Mouse (Mus musculus) kidney, adult 9 months (tissue): Measurements from ENCODE around the gene Grm7.

Experiments used
- DNase-seq: peaks from one replicate; pipeline ENCODE4 v3.0.0; 2022

Gene Grm7

DNA sequence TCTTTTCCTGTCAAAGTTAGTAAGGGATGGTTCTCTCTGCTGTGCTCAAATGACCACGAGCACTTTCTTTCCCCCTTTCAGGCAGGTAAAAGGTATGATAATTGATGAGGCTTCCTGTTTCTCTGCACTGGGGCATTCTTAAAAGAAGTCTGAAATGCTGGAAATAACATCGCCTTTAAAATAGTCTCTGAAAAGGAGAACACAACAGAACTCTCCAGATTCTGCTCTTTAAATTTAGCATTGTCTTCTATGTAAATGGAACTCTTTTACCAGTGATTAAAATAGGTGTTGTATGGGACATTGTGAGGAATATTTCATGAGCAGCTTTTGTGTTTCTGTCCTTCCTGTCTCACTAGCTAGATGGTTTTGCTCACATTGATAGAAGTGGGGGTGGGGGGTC is 393.7 kb downstream of the Grm7 start:
- no peak for DNase-seq

DNA sequence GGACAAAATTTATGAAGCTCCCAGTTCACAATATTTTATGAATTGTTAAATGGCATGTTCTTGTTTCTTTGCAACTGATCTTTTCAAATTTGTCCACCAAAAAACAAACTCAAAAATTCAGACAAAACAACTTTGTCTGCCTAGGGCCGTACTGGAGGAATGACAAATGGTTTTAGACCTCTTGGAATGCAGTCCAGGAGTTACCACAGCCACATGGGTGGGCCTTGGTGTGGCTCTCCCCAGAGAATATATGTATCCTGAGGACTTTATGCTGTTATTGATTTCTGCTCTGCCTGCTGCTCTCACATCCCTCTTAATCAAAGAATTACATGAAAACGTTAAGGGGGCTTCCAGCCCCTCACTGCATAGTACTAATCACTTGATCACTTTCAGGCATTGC is 400.5 kb downstream of the Grm7 start:
- no peak for DNase-seq

DNA sequence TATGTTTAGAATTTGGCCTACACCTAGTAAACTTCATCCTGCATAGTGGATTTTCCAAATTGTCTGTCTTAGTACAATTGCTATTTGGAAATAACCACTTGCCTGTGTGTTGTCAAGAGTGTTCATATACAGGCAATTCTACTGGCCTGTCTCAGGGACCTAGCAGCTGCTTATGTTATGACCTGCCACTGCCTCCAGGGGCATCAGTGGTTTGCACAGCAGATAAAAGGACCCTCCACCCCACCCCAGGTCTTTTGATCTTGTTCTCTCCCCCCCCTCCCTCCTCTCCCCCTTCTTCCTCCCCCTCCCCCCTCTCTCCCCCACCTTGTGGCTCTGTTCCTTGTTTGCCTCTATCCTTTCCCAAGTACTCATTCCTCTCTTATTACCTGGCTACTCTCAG is 403.9 kb downstream of the Grm7 start:
- no peak for DNase-seq

DNA sequence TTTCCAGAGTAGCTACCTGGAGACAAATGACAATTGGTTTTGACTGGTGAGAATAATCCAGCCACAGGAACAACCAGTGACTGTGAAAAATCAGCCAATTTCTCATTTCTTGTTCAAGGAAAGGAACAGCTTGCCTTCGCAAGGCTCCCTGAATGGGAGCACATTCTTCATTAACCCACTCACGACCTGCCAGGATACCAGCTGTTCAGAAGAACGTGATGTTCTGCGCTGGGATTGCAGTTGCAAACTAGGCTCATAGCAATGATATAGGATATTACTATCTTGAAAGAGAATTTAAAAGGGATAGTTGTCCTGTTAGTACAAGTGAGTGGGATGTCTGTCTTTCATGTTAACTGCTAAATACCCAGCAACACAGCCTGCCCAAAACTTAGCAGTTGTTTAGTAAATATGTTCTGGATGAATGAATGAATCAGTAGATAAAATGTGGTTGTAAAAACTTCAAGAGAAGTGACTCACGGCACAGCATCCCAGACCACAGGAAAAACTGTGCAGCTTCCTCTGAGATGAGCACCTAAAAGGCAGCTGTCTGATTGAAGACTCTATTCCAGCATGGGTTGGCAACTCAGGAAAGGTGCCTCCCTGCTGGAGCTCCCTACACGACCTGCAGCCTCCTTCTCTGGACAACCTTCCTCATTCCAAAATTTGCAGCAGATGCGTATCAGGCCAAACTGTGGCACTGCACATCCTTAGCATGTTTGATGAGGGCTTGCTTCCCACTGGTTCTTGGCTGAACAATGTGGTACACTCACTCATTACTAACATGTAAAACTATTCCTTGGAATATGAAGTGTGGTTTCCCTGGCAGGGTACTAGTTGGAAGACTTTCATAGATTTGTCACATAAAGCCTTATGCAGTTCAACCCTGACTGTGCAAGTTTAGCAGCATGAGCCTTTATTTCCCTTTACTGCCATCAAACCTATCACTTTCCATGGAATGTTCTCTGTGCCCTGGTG is 408.9 kb downstream of the Grm7 start:
- no peak for DNase-seq

DNA sequence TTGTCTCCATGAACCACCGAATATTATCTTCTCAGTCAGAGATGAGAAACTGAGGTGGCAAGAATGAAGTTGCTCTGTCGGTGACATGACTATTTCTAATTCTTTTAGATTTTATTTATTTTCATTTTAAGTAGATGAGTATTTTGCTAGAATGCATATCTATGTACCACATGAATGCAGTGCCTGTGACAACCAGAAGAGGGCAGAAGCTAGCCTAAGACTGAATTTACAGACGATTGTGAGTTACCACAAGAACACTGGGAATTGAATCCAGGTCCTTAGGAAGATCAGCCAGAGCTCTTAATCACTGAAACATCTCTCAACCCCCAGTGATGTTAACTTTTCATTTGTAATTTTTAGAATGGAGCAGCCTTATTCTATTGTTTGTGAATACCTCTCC is 412.4 kb downstream of the Grm7 start:
- peak; percentile 11 for DNase-seq

DNA sequence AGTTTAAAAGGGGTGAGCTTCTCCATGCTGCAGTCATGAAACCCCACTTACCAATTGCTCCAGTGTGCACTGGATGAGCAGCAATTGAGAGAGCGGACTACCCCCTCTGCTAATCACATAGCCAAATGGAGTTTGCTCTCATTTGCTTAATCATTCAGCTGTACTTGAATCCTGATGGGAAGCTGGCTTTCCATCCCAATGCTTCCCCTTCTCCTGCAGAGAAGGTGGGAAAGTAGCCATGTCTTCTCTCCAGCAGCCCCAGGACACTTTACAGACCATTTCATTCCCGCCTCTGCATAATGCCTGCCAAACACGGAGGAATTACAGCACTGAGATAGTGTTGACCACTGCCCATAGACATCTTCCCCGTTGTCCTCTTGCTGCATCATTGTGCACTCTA is 414.6 kb downstream of the Grm7 start:
- DNase-seq, result no peak

DNA sequence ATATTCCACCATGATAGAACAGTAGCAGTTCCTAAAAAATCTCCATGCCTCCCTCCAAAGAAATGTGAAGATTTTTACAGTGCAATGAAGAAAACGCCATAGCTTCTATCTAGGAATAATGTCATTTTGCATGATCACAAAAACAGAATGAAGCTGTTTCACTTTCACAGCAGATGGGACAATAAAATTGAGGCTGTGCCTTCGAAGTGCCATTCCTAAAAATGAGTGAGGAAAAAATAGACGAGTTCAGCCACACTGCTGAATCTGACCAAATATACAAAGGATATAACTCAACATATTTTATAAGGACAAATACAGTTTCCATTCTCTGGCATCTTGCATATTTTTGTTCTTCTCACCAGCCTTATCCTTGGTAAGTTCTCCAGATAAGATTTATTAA is 439.2 kb downstream of the Grm7 start:
- DNase-seq, result no peak

DNA sequence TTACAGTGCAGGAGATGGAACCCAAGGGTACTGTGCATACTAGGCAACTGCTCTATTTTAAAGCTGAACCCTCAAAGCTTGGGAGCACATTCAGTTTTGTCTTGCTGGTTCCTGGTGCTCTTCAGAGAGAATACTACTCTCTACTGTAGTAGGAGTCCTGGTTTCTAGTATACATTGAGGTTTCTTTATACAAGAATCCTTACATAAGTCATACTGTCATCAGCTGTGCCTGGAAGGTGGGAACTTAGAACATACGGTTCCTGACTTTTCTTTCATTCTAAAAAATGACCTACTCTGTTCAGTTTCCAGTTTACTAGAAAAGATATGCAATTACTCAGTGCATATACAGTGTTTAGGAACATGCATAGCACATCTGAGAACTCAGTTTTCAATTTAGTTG is 449.4 kb downstream of the Grm7 start:
- no peak for DNase-seq

DNA sequence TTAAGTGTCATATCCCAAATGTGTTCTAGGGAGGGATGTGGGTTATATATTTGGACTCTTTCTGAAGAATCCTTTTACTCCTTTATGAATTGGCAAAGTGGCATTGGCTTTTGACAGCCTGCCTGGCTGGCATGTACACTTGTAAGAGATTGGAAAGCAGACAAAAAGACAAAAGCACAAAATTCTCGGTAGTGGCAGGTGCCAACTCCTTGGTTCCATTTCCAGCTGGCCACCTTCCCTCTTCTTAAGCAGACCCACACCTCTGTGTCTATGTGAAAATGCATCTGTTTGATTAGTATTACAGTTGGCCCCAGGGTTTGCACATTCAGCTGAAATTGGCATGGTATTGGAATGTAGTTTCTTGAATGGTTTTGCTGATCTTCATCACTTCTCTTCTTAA is 460.1 kb downstream of the Grm7 start:
- no peak for DNase-seq

DNA sequence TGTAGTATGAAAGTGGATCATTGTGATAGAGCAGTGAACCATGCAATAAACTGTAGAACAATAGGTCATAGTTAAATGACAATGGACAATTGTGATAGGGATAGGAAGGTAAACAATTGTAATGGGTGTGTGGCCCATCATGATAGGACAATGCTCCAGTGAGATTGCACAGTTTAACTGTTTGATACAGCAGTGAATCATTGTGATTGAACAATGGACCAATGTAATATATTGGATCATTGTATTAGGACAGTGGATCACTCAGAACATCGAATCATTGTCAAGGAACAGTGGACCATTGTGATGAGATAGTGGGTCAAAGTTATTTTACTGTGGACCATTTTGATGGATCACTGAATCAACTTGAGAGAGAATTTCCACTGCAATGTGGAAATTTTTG is 515.7 kb downstream of the Grm7 start:
- DNase-seq, result no peak

DNA sequence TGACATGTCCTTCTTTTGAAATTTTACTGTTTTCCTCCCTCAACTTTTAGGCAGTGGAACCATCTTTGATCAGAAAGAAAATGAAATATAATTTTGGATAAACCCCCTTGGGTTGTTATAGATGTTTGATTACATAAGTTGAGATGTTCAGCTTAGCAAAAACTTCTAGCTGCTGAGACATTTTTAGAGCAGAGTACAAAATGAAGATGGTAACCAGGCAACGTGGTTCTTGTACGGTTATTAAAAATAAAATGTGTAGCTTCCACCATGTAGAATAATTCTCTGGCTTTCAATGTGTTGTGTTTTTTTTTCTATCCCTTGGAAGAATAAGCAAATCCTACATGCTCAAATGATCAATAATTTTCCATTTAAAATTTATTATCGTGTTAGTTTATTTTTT is 550.0 kb downstream of the Grm7 start:
- no peak for DNase-seq

DNA sequence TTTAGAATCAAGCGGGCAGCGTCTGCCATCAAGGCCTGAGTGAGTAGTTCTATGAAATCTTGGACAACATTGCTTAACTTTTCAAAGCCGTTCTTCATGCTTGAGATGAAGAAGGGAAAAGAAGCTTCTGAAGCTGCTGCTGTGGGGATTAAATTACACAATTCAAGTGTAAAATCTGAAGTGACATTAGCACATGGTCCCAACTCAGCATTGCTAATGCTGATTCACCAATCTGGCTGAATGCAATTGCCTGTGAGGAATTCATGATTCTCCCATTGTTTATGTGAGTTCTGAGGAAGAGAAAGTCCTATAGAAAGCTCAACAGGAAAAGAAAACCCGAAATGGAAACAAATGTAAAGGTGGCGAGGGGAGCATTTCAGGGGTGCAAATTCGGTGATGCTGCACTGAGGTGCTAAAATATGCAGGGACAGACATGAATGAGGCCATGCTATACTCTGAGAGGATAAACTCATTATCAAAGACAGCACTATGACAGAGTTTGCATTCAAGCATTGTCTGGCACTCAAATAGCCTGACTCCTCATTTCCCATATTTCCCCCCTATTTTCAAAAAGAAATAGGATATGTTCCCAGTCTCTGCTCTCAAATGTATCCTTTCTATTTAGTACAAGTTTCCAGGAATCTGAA is 575.8 kb downstream of the Grm7 start:
- no peak for DNase-seq

DNA sequence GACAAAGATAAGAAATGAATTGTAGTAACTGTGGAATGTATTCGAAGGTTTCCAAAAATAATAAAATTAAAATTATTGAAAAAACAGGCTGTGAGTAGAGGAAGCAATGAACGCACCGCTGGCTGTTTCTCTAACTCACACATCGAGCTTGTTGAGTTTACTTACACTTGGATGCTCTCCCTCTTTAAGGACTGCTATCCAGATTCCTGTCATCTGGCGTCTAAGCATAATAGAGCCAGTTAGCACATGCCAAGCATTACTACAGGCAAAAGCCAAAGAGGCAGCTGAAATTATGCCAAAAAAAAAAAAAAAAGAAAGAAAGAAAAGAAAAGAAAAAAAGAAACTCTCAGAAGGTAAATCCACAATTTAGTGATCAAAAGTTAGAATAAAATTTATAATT is 609.8 kb downstream of the Grm7 start:
- DNase-seq, result peak; percentile 16

DNA sequence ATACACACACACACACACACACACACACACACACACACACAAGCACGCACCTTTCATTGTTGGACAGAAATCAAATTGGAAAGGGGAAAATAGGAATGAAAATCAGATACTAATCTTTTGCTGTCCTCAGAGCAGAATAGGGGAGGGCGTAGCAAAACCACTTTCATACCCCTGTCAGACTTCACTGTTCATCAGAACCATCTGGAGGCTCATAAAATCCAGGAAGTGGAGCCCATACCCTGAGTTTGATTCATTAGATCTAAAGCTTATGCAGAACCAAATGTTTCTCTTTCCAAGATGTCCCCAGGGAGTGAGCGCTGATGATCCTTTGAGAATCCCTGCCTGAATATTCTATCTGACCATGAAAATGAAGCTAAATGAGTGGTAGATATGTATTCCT is 611.6 kb downstream of the Grm7 start:
- peak; percentile 3 for DNase-seq

DNA sequence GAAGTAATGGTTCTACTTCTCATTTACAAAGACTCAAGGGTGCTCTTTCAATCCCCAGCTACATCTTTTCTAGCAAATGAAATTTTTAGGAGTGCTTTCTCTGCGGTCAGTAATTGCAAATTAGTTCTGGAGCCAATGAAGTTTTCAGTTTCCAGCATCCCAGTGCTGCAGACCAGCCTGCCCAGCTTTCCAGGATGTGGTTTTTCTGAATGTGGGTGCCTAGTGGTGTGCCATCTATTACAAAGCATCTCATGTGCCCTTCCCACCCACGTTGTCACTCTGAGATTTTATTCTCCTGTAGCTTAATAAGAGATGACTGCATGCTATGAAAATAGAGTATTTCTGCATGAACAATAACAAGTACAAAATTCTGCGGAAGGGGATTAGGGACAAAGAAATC is 612.9 kb downstream of the Grm7 start:
- DNase-seq, result no peak

DNA sequence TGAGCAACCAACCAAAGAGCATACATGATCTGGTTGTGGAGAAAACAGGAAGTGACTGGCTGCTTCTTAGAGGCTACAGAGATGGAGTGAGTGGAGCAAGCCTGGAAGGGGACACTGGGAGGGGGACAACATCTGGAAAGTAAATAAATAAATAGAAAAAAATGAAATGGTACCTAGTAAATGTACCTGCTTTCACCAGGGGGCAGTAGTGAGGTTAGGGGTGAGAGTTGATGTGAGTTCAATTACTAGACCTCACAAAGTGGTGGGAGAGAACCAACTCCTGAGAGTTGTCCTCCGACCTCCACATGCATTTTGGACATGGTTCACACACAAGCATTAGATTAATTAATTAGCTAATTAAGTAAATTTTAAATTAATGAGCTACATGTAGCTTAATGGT is 615.8 kb downstream of the Grm7 start:
- DNase-seq, result no peak

DNA sequence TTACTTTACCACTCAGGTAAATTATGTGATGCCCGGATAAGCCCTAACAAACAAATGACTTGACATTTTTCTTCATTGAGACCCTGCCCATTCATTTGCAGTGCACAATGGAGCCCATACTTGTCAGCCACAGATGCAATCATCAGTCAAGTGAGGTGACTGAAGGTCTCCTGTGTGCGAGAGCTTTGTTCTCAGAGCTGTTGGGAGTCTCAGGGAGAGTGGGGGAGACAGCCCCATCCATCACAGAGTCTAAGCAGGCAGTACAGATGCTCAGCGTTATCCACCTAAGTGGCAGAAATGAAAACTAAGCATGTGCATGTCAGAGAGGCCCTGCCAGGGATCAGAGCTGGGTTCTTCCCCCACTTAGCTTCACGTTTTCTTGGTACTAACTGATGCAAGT is 631.3 kb downstream of the Grm7 start:
- no peak for DNase-seq

DNA sequence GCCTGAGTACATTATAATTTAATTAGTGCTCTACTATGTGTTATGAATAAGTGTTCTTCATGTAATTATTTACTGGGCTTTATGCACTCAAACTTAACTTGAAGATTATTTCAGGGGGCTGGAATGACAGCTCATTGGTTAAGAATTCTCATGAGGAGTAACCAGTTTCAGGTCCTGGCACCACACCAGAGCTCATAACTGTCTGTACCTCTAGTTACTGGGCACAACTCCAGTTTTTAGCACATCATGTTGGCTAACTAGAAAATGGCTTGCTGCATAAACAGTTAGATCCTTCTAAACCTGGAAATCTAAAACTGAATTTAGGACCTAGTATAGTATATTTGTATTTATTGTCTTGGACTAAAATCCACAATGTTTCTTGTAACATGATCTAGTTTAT is 633.1 kb downstream of the Grm7 start:
- DNase-seq, result no peak

DNA sequence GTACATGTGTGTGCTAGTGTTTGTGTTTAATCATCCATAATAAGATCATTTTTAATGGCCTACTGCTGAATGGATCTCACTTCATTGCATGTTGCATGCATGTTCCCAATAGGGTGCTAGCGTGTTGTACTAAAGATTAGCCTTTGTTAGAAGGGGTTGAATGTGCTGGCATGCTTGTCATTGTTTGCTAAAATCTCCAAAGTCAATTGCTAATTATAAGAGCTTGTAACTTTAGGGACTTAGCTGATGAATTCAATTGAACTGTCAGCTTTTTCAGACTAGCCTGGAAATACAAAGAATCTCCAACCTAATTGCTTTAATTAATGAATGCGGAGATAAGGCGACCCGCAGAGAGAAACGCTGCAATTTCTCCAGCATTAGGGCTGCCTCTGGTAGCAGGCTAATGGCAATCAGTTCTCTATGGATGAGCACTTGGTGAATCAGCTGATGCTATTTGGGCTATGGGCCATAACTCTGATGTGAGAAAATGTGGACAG is 648.2 kb downstream of the Grm7 start:
- DNase-seq, result no peak

DNA sequence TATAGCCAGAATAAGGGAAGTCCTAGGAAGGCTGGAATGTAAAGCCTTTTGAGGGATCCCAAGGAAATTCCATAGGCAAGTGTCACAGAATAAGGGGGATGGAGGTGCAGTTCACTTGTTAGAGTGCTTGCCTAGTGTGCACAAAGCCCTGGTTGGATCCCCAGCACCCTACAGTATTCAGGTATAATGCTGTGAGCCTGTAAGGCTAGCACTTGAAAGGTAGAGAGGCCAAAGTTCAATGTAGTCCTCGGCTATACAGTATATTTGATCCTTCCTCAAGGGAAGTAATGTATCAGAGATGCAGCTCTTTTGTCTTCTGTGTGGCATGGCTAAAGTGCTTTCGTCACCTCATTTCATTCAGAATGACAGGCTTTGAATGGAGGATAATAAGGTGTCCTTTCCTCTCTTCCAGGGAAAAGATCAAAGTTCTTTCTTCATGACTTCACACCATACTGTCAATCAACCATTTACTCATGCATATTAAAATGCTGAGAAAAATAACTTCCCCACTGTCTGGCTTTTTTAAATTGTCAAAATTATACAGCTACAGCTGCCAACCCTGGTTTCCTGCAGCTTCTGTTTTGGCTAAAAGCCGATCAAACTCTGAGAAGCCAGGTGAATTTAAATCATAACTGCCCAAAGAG is 658.7 kb downstream of the Grm7 start:
- DNase-seq, result peak; percentile 6

DNA sequence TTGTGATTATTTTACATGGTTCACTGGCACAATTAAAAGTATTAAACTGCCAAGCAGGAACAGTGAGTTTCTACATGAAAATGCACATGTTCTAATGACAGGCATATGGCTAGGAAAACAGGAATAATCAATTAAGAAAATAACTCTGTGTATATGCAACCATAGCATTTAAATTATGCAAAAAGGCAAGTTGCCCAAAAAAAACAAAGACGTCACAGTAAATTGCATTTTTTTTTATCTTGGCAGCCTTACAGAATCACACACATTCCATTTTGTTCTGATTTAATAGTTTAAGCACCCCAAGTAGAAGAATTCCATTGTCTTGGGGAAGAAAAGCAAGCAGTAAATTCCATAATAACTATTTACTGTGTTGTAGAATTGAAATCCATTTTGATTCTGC is 716.3 kb downstream of the Grm7 start:
- no peak for DNase-seq

DNA sequence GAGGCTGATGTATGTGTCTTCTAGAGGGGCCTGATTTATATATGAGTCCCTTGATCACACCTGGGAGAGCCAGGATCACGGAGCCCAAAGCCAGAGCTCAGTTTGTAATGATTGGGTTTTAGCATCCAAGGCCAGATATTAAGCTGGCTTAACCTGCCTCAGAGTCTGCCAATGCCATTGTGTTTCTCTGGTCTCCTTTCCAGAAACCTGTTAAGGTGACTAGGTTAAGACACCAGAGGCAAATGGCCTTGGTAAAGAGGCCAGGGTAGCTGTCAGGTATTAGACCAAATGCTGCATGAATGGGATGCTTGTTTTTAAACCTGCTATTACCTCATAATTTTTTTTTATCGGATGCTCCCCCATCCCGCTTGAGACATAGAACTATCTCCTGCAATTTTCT is 722.7 kb downstream of the Grm7 start:
- DNase-seq, result no peak

DNA sequence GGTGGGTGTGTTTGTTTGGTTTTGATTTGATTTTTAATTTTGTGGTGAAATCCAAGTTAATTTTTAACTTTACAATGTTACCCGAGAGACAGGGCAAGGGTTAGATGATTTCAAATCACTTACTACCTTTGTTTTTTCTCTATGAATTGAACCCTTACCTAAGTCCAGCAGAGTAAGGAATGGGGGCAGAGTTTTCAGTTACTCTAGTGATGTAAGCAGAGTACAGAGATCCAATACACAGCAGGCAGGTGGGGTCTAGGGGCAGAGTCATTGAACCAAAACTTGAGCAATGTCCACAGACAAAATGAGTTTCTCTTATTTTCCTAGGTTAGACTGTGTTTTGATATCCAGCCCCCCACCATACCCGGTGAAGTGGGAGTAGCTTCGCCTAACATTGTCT is 723.2 kb downstream of the Grm7 start:
- DNase-seq, result peak; percentile 88

DNA sequence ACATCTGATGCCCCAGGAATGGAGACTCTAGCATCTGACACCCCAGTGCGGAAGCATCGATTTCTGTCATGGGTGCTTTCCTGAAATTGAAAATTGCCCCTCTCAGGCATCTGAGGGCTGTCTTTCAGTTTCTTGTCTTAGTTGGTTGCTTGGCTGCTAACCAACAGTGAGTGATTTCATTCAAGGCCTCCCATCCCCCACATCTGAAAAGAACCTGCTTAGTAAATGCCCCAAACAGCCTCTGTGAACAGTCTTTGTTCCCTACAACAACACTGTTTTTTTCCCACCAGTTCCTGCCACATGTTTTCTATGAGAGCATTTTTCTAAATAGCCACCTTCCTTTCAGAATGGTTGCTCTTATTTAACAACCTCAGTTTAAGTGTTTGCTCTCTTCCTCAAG is 723.6 kb downstream of the Grm7 start:
- peak; percentile 40 for DNase-seq
